Mouse (Mus musculus) midbrain, embryonic 11.5 days (tissue): ENCODE measurements around the gene 9530003J23Rik. TPM values are rescaled to one million over a fixed set of nuclear protein-coding genes. Genes with fewer than 3 reads are reported as not detected.
A peak's percentile ranks its signal among the peaks of the same experiment; 100 is the strongest.
"Not testable (repeated sequence)": the region's sequence is repeated elsewhere in the genome, so short reads cannot be mapped to it uniquely, and the experiment has no call there.

ENCODE experiments used
- ATAC-seq: fragments of 200-750 bp; cut with Nextera tagmentation; 2 replicates; pipeline ENCODE4 v1.8.0; 2017; ENCODE audit warnings: moderate TSS enrichment, moderate library complexity; ENCODE audit not compliant: low FRiP score
- DNase-seq: peaks from one replicate; pipeline ENCODE4 v3.0.0; 2015; ENCODE audit warnings: low spot score; ENCODE audit errors: missing footprints
- H3K27ac ChIP-seq: fragments of 300-500 bp; sonication (generic); 2 replicates; pipeline ENCODE4 v1.5.1; 2014; ENCODE audit warnings: low read depth, low read length
- H3K27me3 ChIP-seq: fragments of 300-500 bp; sonication (generic); 2 replicates; pipeline ENCODE4 v1.6.1; 2014; ENCODE audit warnings: mild to moderate bottlenecking, low read length, moderate library complexity, mixed read lengths; ENCODE audit not compliant: control insufficient read depth, insufficient read depth
- H3K36me3 ChIP-seq: fragments of 300-500 bp; sonication (generic); 2 replicates; pipeline ENCODE4 v1.6.1; 2014; ENCODE audit warnings: mild to moderate bottlenecking, low read length, moderate library complexity, mixed read lengths; ENCODE audit not compliant: control insufficient read depth, insufficient read depth
- H3K4me1 ChIP-seq: fragments of 300-500 bp; sonication (generic); 2 replicates; pipeline ENCODE4 v1.6.1; 2014; ENCODE audit warnings: low read length; ENCODE audit not compliant: control insufficient read depth, insufficient read depth
- H3K4me2 ChIP-seq: fragments of 300-500 bp; sonication (generic); 2 replicates; pipeline ENCODE4 v1.6.1; 2014; ENCODE audit warnings: mild to moderate bottlenecking, moderate library complexity
- H3K4me3 ChIP-seq: fragments of 300-500 bp; sonication (generic); 2 replicates; pipeline ENCODE4 v1.5.1; 2014; ENCODE audit warnings: low read depth, low read length
- H3K9ac ChIP-seq: fragments of 300-500 bp; sonication (generic); 2 replicates; pipeline ENCODE4 v1.6.1; 2014; ENCODE audit warnings: low read length
- H3K9me3 ChIP-seq: fragments of 300-500 bp; sonication (generic); 2 replicates; pipeline ENCODE4 v1.6.1; 2016; ENCODE audit warnings: low read length; ENCODE audit not compliant: control insufficient read depth
- WGBS: fragments of 180-500 bp; shearing (Covaris S2); extraction: QIAGEN DNeasy Blood & Tissue Kit; methylation state at CpG from one replicate; pipeline ENCODE4 v1.1.7; 2014; 5-methylcytosine and 5-hydroxymethylcytosine counted together
- polyA plus RNA-seq: library from polyadenylated mRNA; unstranded; fragments of >200 nt; fragmentation: Nextera tagmentation; extraction: Ambion mirVana; gene quantifications from 2 replicates; pipeline ENCODE4 v1.2.1, GENCODE M21; 2014

Gene 9530003J23Rik
- polyA plus RNA-seq, 1 experiment from 2014 or later: 0.14 TPM

DNA sequence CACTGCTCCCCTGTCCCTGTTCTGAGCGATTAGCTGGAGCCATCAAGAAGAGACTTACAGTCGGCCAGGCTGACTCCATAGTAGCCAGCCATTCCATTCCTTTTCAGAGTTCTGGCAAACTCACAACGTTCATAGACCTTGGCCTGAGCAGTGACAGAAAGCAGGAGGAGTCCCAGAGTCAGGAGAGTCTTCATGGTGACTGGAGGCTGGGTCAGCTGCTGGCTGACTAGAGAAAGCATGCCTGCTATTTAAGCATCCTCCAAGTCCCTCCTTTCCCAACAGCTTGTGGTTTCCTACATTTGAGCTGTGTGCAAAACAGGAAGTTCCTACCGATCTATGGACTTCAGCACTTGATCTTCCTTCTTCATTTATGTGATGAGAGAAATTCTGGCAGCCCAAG, 43.5 kb upstream of the 9530003J23Rik start, which contains the start of gene Lyz2:
Gene Lyz2, minus strand, starts transcription at position 273 of the 400 bp plus-strand sequence.
- no peak for ATAC-seq
- Histone ChIP-seq H3K4me2 (no peak within 1 kb of the TSS), H3K27me3 (no peaks in the 10 kb centered on the region), H3K9me3 (no peaks in the 10 kb centered on the region), H3K9ac (no peak within 1 kb of the TSS), H3K36me3 (no peaks in the 10 kb centered on the region), H3K27ac (no peak within 1 kb of the TSS), H3K4me3 (no peak within 1 kb of the TSS), H3K4me1 (no peaks in the 10 kb centered on the region)
- no peak for DNase-seq
- WGBS: 70% methylated on average over 4 of the region's 4 CpGs

DNA sequence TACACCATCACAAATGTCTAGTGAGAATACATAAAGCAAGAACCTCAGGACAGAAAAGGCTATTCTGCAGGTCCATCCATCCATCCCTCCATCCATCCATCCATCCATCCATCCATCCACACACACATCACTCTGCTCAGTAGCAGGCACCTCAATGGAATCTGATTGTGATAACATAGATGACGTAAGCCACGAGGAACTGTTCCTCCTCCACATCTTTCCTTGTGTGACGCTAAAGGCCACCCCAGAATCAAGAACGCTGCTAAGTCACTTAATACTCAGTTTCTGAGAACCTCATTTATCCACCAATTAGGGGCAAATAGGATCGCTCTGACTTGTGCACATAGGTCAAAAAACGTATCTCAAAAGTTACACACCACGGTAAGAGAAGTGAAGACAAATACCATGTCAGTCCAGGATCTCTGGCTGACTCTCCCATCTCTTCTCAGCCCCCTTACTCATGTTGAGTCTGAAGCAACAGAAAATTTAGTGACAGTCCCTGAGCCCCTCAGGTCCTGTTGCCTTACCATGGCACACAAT, 42.9 kb upstream of the 9530003J23Rik start:
- H3K27me3 ChIP-seq: no peaks in the 10 kb centered on the region
- ATAC-seq (no peak), DNase-seq (no peak)
- H3K9ac ChIP-seq: no peak overlapping the region
- H3K27ac ChIP-seq: no peak overlapping the region
- no peaks in the 10 kb centered on the region for H3K4me1 ChIP-seq
- no peaks in the 10 kb centered on the region for H3K9me3 ChIP-seq
- no peak overlapping the region for H3K4me3 ChIP-seq
- H3K36me3 ChIP-seq: no peaks in the 10 kb centered on the region
- 88% methylated on average over 7 of the region's 7 CpGs for WGBS
- no peak overlapping the region for H3K4me2 ChIP-seq

DNA sequence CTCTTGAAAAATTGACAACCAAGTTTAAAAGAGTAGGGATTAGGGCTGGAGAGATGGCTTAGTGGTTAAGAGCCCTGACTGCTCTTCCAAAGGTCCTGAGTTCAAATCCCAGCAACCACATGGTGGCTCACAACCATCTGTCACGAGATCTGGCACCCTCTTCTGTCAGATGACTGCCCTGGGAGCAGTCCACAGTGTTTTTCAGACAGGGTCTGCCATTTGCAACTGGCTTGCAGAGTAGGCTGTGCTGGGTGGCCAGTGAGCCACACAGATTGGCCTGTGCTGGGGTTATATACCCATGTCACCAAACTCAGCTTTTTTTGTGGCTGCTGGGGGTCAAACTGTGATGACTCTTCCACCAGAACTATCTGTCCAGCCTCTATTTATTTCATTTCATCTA, 41.5 kb upstream of the 9530003J23Rik start:
- no peaks in the 10 kb centered on the region for H3K36me3 ChIP-seq
- H3K4me2 ChIP-seq: no peak overlapping the region
- WGBS: 74% methylated on average over 1 of the region's 1 CpGs
- no peak overlapping the region for H3K9ac ChIP-seq
- no peaks in the 10 kb centered on the region for H3K9me3 ChIP-seq
- no peak for ATAC-seq
- no peak overlapping the region for H3K4me3 ChIP-seq
- H3K27ac ChIP-seq: no peak overlapping the region
- H3K27me3 ChIP-seq: no peaks in the 10 kb centered on the region
- no peak for DNase-seq
- no peaks in the 10 kb centered on the region for H3K4me1 ChIP-seq

DNA sequence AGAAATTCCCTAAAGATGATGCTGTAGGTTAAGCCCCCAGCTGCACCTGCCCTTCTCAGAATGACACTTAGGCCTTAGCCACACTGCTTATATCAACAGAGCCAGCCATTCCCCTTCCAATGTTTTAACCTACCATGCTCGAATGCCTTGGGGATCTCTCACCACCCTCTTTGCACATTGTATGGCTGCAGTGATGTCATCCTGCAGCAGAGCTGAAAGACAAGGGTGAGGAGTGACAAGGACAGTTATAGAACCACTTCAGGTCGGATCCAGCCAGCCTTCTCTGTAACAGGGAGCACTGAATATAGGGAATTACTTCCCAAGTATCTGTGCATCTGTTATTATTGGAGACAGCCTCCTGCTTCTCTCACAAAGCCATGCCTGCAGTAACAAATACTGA, 40.0 kb upstream of the 9530003J23Rik start:
- 66% methylated on average over 1 of the region's 2 CpGs for WGBS
- H3K9ac ChIP-seq, H3K27ac ChIP-seq, ATAC-seq, H3K36me3 ChIP-seq, H3K4me1 ChIP-seq, DNase-seq, H3K4me3 ChIP-seq, H3K4me2 ChIP-seq, H3K9me3 ChIP-seq, H3K27me3 ChIP-seq: not testable (repeated sequence)

DNA sequence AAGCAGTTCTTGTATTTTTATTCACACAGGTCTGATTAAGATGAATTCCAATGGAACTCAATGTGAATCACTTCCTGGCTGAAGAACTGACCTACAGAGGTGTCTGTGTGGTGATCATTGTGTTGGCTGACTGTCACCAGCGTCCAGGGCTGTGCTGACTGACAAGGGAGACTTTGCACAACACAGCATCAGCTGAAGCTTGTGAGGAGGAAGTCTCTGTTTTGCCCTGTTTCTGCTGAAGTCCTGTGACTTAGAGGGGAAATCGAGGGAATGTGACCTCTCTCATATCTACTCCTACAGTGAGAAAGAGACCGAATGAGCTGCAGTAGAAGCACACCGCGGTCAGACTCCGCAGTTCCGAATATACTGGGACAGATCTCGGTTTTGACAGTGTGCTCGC, 39.3 kb upstream of the 9530003J23Rik start:
- H3K9me3 ChIP-seq, H3K27me3 ChIP-seq, H3K4me1 ChIP-seq, DNase-seq, H3K9ac ChIP-seq, H3K36me3 ChIP-seq, H3K4me2 ChIP-seq, ATAC-seq, H3K27ac ChIP-seq, H3K4me3 ChIP-seq: not testable (repeated sequence)
- 87% methylated on average over 9 of the region's 9 CpGs for WGBS

DNA sequence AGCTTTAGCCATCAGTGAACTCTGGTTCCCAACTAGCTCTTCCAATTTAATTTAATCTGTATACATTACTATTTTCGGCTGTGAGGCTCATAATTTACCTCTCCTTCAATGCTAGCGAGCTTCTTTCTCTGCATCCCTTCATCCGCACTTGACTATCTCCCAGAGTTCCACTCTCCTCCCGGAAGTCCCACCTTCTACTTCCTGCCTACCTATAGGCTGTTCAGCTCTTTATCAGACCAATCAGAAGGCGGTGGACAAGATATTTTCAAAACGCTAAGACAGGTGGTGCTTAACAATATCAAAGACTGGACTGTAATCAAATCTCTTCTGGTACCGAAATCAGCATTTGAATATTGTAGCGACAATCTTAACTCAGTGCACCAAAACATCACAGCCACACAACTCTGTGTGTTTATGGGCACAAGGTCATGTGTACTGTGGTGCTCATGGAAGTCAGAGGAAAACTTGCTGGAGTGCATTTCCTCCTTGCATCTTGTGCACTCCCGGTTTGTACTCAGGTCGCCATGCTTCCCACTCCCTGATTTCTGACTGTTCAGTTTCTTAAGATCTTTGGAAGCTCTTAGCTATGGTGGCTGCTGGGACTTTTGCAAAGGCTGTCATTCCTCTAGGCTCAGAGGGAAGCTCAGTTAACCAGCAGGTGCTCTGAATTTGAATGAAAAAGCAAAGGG, 37.3 kb upstream of the 9530003J23Rik start:
- Histone ChIP-seq H3K27ac (no peak overlapping the region), H3K4me1 (no peaks in the 10 kb centered on the region), H3K9me3 (no peaks in the 10 kb centered on the region), H3K4me3 (no peak overlapping the region), H3K9ac (no peak overlapping the region), H3K4me2 (no peak overlapping the region), H3K27me3 (no peaks in the 10 kb centered on the region), H3K36me3 (no peaks in the 10 kb centered on the region)
- ATAC-seq (no peak), DNase-seq (no peak)
- WGBS: 86% methylated on average over 10 of the region's 10 CpGs

DNA sequence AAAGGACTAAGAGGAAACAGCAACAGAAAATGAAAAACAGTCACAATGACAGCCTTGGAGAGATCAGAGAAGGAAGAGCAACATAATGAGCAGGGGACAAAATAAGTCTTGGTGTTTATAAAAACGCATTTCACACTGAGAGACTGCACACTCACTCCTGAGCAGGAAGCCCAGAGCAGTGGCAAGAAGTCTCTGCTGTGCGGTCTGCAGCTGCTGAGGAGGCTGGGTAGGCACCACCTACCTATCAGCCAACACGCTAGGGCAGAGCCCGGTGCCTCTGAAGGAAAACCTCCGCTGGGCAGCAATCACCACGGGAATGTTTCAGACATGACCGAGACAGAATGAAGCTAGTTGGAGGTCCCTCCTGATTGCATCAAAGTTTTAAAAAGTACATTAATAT, 36.1 kb upstream of the 9530003J23Rik start:
- not testable (repeated sequence) for ATAC-seq, H3K9me3 ChIP-seq, H3K4me1 ChIP-seq, H3K36me3 ChIP-seq, DNase-seq, H3K4me3 ChIP-seq, H3K27ac ChIP-seq, H3K4me2 ChIP-seq, H3K27me3 ChIP-seq, H3K9ac ChIP-seq
- 93% methylated on average over 3 of the region's 7 CpGs for WGBS

DNA sequence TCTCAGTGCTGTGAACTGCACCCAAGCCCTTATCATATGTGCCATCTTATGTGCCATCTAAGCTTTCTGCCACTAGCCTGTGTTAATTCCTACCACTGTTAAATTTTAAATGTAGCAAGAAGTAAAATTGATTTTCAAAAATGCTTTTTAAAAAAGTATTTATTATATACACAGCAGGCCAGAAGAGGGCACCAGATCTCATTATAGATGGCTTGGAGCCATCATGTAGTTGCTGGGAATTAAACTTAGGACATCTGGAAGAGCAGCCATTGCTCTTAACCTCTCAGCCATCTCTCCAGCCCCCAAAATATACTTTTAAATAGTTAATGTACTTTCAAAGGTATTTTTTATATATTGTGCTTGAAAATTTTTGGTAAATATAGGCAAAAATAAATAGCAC, 33.5 kb upstream of the 9530003J23Rik start:
- no peak for DNase-seq

DNA sequence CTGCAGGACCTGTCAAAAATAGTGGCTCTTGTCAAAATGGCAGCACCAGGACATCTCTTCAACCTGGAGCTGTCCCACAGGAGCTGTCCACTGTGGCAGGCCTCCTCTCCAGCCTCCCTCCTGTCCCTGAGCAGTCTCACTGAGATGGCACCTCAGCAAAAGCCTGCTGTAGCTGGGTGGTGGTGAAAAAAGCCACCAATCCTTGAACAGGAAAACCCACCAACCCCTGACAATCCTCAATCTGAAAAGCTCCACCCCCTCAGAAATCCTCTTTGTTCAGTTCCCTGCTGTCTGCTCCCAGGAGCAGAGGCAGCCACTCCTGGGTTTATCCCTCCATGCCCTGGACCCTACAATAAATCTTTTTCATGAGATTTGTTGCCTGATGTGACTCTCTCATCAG, 21.4 kb upstream of the 9530003J23Rik start:
- H3K9ac ChIP-seq: no peak overlapping the region
- DNase-seq (no peak), ATAC-seq (peak; percentile 46; the same call in 1 of the 2 replicates)
- H3K27me3 ChIP-seq: no peaks in the 10 kb centered on the region
- H3K4me1 ChIP-seq: 0 out of 2 replicates have a peak, but pooled peaks cover 2% of the 10 kb centered on the region
- no peaks in the 10 kb centered on the region for H3K36me3 ChIP-seq
- H3K9me3 ChIP-seq: no peaks in the 10 kb centered on the region
- no peak overlapping the region for H3K4me2 ChIP-seq
- H3K4me3 ChIP-seq: no peak overlapping the region
- H3K27ac ChIP-seq: no peak overlapping the region

More for the DNA sequence above, 33.5 kb upstream of the 9530003J23Rik start:
- H3K9ac ChIP-seq: no peak overlapping the region
- no peaks in the 10 kb centered on the region for H3K9me3 ChIP-seq
- H3K27me3 ChIP-seq: no peaks in the 10 kb centered on the region
- H3K4me1 ChIP-seq: no peaks in the 10 kb centered on the region
- no peak overlapping the region for H3K27ac ChIP-seq
- no peak overlapping the region for H3K4me3 ChIP-seq
- H3K4me2 ChIP-seq: no peak overlapping the region
- no peak for ATAC-seq
- H3K36me3 ChIP-seq: no peaks in the 10 kb centered on the region
